Mouse (Mus musculus) small intestine, adult 2 months (tissue): ENCODE measurements at regions not wholly inside any gene's neighbourhood (a gene's known extent, or its start where the extent isn't known, plus 50 kb on each side); places are given as distances from the start of the nearest gene placed in this dataset.

Experiments
- CTCF ChIP-seq: fragments of 200-500 bp; IDR thresholded peaks from 2 replicates; pipeline ENCODE4 v1.5.1; 2012; ENCODE audit warnings: low read depth, mild to moderate bottlenecking, control low read depth, inconsistent platforms, low read length, moderate library complexity, mixed read lengths; ENCODE audit not compliant: insufficient replicate concordance, insufficient read length; ENCODE audit errors: extremely low read depth
- POLR2A ChIP-seq: fragments of 200-500 bp; IDR thresholded peaks from 2 replicates; pipeline ENCODE4 v1.6.1; 2012; ENCODE audit warnings: low read depth, mild to moderate bottlenecking, control low read depth, inconsistent platforms, low read length, moderate library complexity

- TF ChIP-seq POLR2A, result no peak
- no peak for TF ChIP-seq CTCF
Observed at GRCm38 (mm10) chr12:70685432-70685831, 139.9 kb upstream of the Frmd6 start.
